Mouse (Mus musculus) pancreas, adult 10 weeks (tissue): Measurements from ENCODE around the gene Olfr1156. TPM values are rescaled to one million over a fixed set of nuclear protein-coding genes. Genes with fewer than 3 reads are reported as not detected.

Experiments used
- polyA plus RNA-seq: library from polyadenylated mRNA; stranded (reverse); fragments of 350-450 nt; fragmentation: Illumina TruSeq; extraction: RNeasy Lipid Tissue Mini Kit (QIAGEN cat#74804); gene quantifications from one replicate; pipeline ENCODE4 v1.2.3, GENCODE M21; 2015; ENCODE audit warnings: low read depth, low replicate concordance; ENCODE audit not compliant: insufficient read depth

The Olfr1156 gene
- polyA plus RNA-seq, result not detected

GRCm38 (mm10) chr2:87953000-87953399, at the start of gene Olfr1156:
Gene Olfr1156, minus strand, starts transcription at chr2:87953100.

GRCm38 (mm10) chr2:87989813-87990212, 36.9 kb upstream of the Olfr1156 start, which contains the start of gene Olfr1158:
Gene Olfr1158, plus strand, starts transcription at chr2:87990113.

GRCm38 (mm10) chr2:87974563-87974962, 21.7 kb upstream of the Olfr1156 start, which contains the start of gene Olfr74:
Gene Olfr74, minus strand, starts transcription at chr2:87974663.

GRCm38 (mm10) chr2:87968199-87968598, 15.3 kb upstream of the Olfr1156 start, which contains the start of gene Olfr1157:
Gene Olfr1157, minus strand, starts transcription at chr2:87968299.

GRCm38 (mm10) chr2:87945037-87945436, 7.9 kb downstream of the Olfr1156 start, which contains the start of gene Olfr1155:
Gene Olfr1155, minus strand, starts transcription at chr2:87945137.

GRCm38 (mm10) chr2:87905066-87905465, 47.8 kb downstream of the Olfr1156 start, which contains the start of gene Olfr1154:
Gene Olfr1154, minus strand, starts transcription at chr2:87905166.

Other genes with a start within 250 kb of the Olfr1156 start
- not detected for gene Olfr1137, start 239.9 kb downstream of the Olfr1156 start, polyA plus RNA-seq
- not detected for gene Olfr1138, start 213.1 kb downstream of the Olfr1156 start, polyA plus RNA-seq
- gene Olfr1140, start 209.3 kb downstream of the Olfr1156 start, polyA plus RNA-seq, result not detected
- gene Olfr1141, start 199.1 kb downstream of the Olfr1156 start, polyA plus RNA-seq, result not detected
- not detected for gene Olfr152, start 173.6 kb downstream of the Olfr1156 start, polyA plus RNA-seq
- not detected for gene Olfr1143, start 152.5 kb downstream of the Olfr1156 start, polyA plus RNA-seq
- gene Olfr1145, start 143.3 kb downstream of the Olfr1156 start, polyA plus RNA-seq, result not detected
- gene Olfr1148, start 122.6 kb downstream of the Olfr1156 start, polyA plus RNA-seq, result not detected
- gene Olfr1150-ps1, start 109.1 kb downstream of the Olfr1156 start, polyA plus RNA-seq, result not detected
- not detected for gene Olfr1151, start 97.2 kb downstream of the Olfr1156 start, polyA plus RNA-seq
- not detected for gene Olfr1152, start 86.6 kb downstream of the Olfr1156 start, polyA plus RNA-seq
- gene Olfr1153, start 58.1 kb downstream of the Olfr1156 start, polyA plus RNA-seq, result not detected
- gene Olfr1154, start 47.9 kb downstream of the Olfr1156 start, polyA plus RNA-seq, result not detected
- not detected for gene Olfr1155, start 8.0 kb downstream of the Olfr1156 start, polyA plus RNA-seq
- not detected for gene Olfr1157, start 15.2 kb upstream of the Olfr1156 start, polyA plus RNA-seq
- not detected for gene Olfr74, start 21.6 kb upstream of the Olfr1156 start, polyA plus RNA-seq
- gene Olfr1158, start 37.0 kb upstream of the Olfr1156 start, polyA plus RNA-seq, result not detected
- not detected for gene Olfr1160, start 55.2 kb upstream of the Olfr1156 start, polyA plus RNA-seq
- not detected for gene Olfr1161, start 69.7 kb upstream of the Olfr1156 start, polyA plus RNA-seq
- not detected for gene Olfr73, start 84.6 kb upstream of the Olfr1156 start, polyA plus RNA-seq
- not detected for gene Olfr1162, start 98.0 kb upstream of the Olfr1156 start, polyA plus RNA-seq
- not detected for gene Olfr1163, start 118.7 kb upstream of the Olfr1156 start, polyA plus RNA-seq
- gene Olfr1164, start 140.9 kb upstream of the Olfr1156 start, polyA plus RNA-seq, result not detected
- not detected for gene Olfr1166, start 175.2 kb upstream of the Olfr1156 start, polyA plus RNA-seq
- not detected for gene Olfr1167, start 202.1 kb upstream of the Olfr1156 start, polyA plus RNA-seq
- gene Olfr1168, start 228.8 kb upstream of the Olfr1156 start, polyA plus RNA-seq, result not detected